Mouse (Mus musculus): ENCODE data around the gene Pign. TPM values are rescaled to one million over a fixed set of nuclear protein-coding genes. Genes with fewer than 3 reads are reported as not detected.

Gene Pign
- polyA plus RNA-seq, 1 experiment from 2014 or later: 4.2 TPM

GRCm38 (mm10) chr1:105553130-105553529 lies 110.3 kb downstream of the Pign start:
- Histone ChIP-seq H3K4me2 (replicated peaks; ENCODE audit: low read depth) (no peak overlapping the region), H3K9ac (ENCODE audit: low read depth, low read length) (no peak overlapping the region), H3K9me3 (ENCODE audit: control insufficient read depth) (no peaks in the 10 kb centered on the region), H3K27me3 (replicated peaks; ENCODE audit: control insufficient read depth, insufficient read depth, low read length) (no peaks in the 10 kb centered on the region), H3K36me3 (ENCODE audit: control insufficient read depth, insufficient read depth) (no peaks in the 10 kb centered on the region), H3K4me3 (ENCODE audit: low read depth, low read length) (no peak overlapping the region), H3K27ac (ENCODE audit: low read depth, low read length) (no peak overlapping the region), H3K4me1 (replicated peaks; ENCODE audit: control insufficient read depth, insufficient read depth, low read length) (no peaks in the 10 kb centered on the region)
- WGBS: 80% methylated on average over 3 of the region's 3 CpGs
- ATAC-seq: no peak
- TF ChIP-seq CTCF (IDR thresholded peaks at IDR 0.05; ENCODE audit: low read depth): no peak

- TF ChIP-seq CTCF (IDR thresholded peaks at IDR 0.05; ENCODE audit: low read depth): no peak
- no peaks in the 10 kb centered on the region for H3K9me3 ChIP-seq (ENCODE audit: control insufficient read depth)
- H3K27ac ChIP-seq (ENCODE audit: low read depth, low read length): no peak overlapping the region
- H3K27me3 ChIP-seq (replicated peaks; ENCODE audit: control insufficient read depth, insufficient read depth, low read length): no peaks in the 10 kb centered on the region
- no peaks in the 10 kb centered on the region for H3K36me3 ChIP-seq (ENCODE audit: control insufficient read depth, insufficient read depth)
- no peaks in the 10 kb centered on the region for H3K4me1 ChIP-seq (replicated peaks; ENCODE audit: control insufficient read depth, insufficient read depth, low read length)
- H3K4me2 ChIP-seq (replicated peaks; ENCODE audit: low read depth): no peak overlapping the region
- no peak overlapping the region for H3K9ac ChIP-seq (ENCODE audit: low read depth, low read length)
- H3K4me3 ChIP-seq (ENCODE audit: low read depth, low read length): no peak overlapping the region
- no peak for ATAC-seq
Observed at GRCm38 (mm10) chr1:105550163-105550562, 113.3 kb downstream of the Pign start.

DNA sequence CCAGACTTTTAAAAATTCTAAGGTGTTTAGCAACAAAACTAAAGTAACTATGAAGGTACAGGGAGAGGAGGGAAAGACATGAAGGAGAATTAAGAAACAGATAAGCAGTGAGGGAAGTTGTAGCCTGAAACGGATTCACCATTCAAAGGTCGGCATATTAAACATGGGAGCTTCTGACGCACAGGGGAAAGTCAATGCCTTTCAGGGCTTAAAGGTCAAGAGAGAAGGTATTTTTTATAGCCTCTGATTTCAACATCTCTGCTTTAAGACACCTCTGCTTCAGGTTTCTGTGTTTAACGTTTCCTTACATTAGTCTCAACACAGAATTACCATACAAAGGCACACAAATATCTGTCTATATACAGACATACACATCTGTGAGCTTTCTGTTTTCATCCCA lies 113.8 kb downstream of the Pign start:
- Histone ChIP-seq H3K36me3 (ENCODE audit: control insufficient read depth, insufficient read depth) (0 out of 2 replicates have a peak, but pooled peaks cover under 1% of the 10 kb centered on the region), H3K4me3 (ENCODE audit: low read depth, low read length) (no peak overlapping the region), H3K9me3 (ENCODE audit: control insufficient read depth) (no peaks in the 10 kb centered on the region), H3K4me1 (replicated peaks; ENCODE audit: control insufficient read depth, insufficient read depth, low read length) (no peaks in the 10 kb centered on the region), H3K9ac (ENCODE audit: low read depth, low read length) (no peak overlapping the region), H3K27ac (ENCODE audit: low read depth, low read length) (no peak overlapping the region), H3K27me3 (replicated peaks; ENCODE audit: control insufficient read depth, insufficient read depth, low read length) (no peaks in the 10 kb centered on the region), H3K4me2 (replicated peaks; ENCODE audit: low read depth) (no peak overlapping the region)
- 44% methylated on average over 4 of the region's 4 CpGs for WGBS
- ATAC-seq: 0 out of 2 replicates have a peak, but pooled peaks have one; percentile 47
- no peak for TF ChIP-seq CTCF (IDR thresholded peaks at IDR 0.05; ENCODE audit: low read depth)

GRCm38 (mm10) chr1:105543051-105543450 lies 120.4 kb downstream of the Pign start:
- WGBS: 94% methylated on average over 1 of the region's 1 CpGs
- peaks cover 33% of the 10 kb centered on the region for H3K36me3 ChIP-seq (ENCODE audit: control insufficient read depth, insufficient read depth)
- H3K4me1 ChIP-seq (replicated peaks; ENCODE audit: control insufficient read depth, insufficient read depth, low read length): no peaks in the 10 kb centered on the region
- no peak overlapping the region for H3K4me2 ChIP-seq (replicated peaks; ENCODE audit: low read depth)
- H3K9ac ChIP-seq (ENCODE audit: low read depth, low read length): no peak overlapping the region
- ATAC-seq: no peak
- no peak for TF ChIP-seq CTCF (IDR thresholded peaks at IDR 0.05; ENCODE audit: low read depth)
- no peak overlapping the region for H3K27ac ChIP-seq (ENCODE audit: low read depth, low read length)
- H3K9me3 ChIP-seq (ENCODE audit: control insufficient read depth): peaks cover 8% of the 10 kb centered on the region; the same call in 1 of the 2 replicates
- H3K4me3 ChIP-seq (ENCODE audit: low read depth, low read length): no peak overlapping the region
- no peaks in the 10 kb centered on the region for H3K27me3 ChIP-seq (replicated peaks; ENCODE audit: control insufficient read depth, insufficient read depth, low read length)

DNA sequence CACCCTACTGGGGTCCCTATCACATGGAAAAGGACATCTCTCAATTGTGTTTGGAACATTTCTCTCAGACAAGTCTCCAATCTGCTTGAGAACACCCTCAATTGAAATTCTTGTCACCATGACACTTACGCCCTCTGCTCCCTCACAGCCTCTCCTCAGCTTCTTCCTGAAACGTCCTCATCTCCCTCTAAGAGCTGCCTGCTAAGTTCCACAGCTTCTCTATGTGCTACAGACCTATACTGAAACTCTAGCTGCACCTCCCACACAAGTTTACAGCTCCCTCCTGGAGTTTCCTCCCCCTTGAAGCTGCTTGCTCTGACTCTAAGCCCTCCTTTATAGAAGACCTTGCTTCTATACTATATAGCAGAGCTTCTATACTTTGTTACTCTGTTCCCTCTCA lies 139.7 kb downstream of the Pign start:
- no peak overlapping the region for H3K9ac ChIP-seq (ENCODE audit: low read depth, low read length)
- H3K9me3 ChIP-seq (ENCODE audit: control insufficient read depth): no peaks in the 10 kb centered on the region
- H3K27me3 ChIP-seq (replicated peaks; ENCODE audit: control insufficient read depth, insufficient read depth, low read length): no peaks in the 10 kb centered on the region
- ATAC-seq: no peak
- 75% methylated on average over 2 of the region's 2 CpGs for WGBS
- H3K36me3 ChIP-seq (ENCODE audit: control insufficient read depth, insufficient read depth): peaks cover 4% of the 10 kb centered on the region; the same call in 1 of the 2 replicates
- H3K4me2 ChIP-seq (replicated peaks; ENCODE audit: low read depth): no peak overlapping the region
- H3K4me3 ChIP-seq (ENCODE audit: low read depth, low read length): no peak overlapping the region
- no peak for TF ChIP-seq CTCF (IDR thresholded peaks at IDR 0.05; ENCODE audit: low read depth)
- H3K27ac ChIP-seq (ENCODE audit: low read depth, low read length): no peak overlapping the region
- H3K4me1 ChIP-seq (replicated peaks; ENCODE audit: control insufficient read depth, insufficient read depth, low read length): no peaks in the 10 kb centered on the region

GRCm38 (mm10) chr1:105522321-105522720 lies 141.2 kb downstream of the Pign start:
- Histone ChIP-seq H3K9ac (ENCODE audit: low read depth, low read length) (no peak overlapping the region), H3K27ac (ENCODE audit: low read depth, low read length) (no peak overlapping the region), H3K36me3 (ENCODE audit: control insufficient read depth, insufficient read depth) (peaks cover 4% of the 10 kb centered on the region; the same call in 1 of the 2 replicates), H3K4me1 (replicated peaks; ENCODE audit: control insufficient read depth, insufficient read depth, low read length) (no peaks in the 10 kb centered on the region), H3K9me3 (ENCODE audit: control insufficient read depth) (no peaks in the 10 kb centered on the region), H3K27me3 (replicated peaks; ENCODE audit: control insufficient read depth, insufficient read depth, low read length) (no peaks in the 10 kb centered on the region), H3K4me2 (replicated peaks; ENCODE audit: low read depth) (no peak overlapping the region), H3K4me3 (ENCODE audit: low read depth, low read length) (no peak overlapping the region)
- no peak for TF ChIP-seq CTCF (IDR thresholded peaks at IDR 0.05; ENCODE audit: low read depth)
- no peak for ATAC-seq
- WGBS: 68% methylated on average over 2 of the region's 2 CpGs

DNA sequence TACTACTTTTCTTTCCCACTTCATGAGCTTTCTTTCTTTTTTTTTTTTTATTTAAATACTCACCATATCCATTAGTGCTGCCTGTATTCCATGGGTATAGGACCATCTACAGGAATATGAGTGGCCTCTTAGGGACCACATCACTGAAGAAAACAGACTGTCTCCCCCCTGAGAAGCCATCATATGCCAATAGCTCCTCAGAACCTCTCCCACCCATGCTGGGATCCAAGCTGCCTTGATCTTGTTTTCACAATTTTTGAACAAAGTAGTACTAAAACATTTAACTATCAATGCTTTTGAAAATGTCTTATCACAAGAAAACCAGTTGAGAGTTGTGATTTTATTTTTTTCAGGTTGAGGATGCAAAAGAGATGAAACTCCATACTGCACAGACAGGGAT lies 145.4 kb downstream of the Pign start:
- H3K27ac ChIP-seq (ENCODE audit: low read depth, low read length): no peak overlapping the region

More for the DNA sequence above, 145.4 kb downstream of the Pign start:
- peaks cover 4% of the 10 kb centered on the region; the same call in 1 of the 2 replicates for H3K36me3 ChIP-seq (ENCODE audit: control insufficient read depth, insufficient read depth)
- no peaks in the 10 kb centered on the region for H3K27me3 ChIP-seq (replicated peaks; ENCODE audit: control insufficient read depth, insufficient read depth, low read length)
- no peak overlapping the region for H3K4me2 ChIP-seq (replicated peaks; ENCODE audit: low read depth)
- no peak for ATAC-seq
- no peak overlapping the region for H3K4me3 ChIP-seq (ENCODE audit: low read depth, low read length)
- no peaks in the 10 kb centered on the region for H3K9me3 ChIP-seq (ENCODE audit: control insufficient read depth)
- no peaks in the 10 kb centered on the region for H3K4me1 ChIP-seq (replicated peaks; ENCODE audit: control insufficient read depth, insufficient read depth, low read length)
- H3K9ac ChIP-seq (ENCODE audit: low read depth, low read length): no peak overlapping the region
- no peak for TF ChIP-seq CTCF (IDR thresholded peaks at IDR 0.05; ENCODE audit: low read depth)
